Comparison of ENCODE assay signal across 13 mouse cellular contexts in genomic region chr13:83720352-83720751, GRCm38 (mm10).
A peak's percentile ranks its signal among the peaks of the same experiment; 100 is the strongest.
DNase-seq lines count a peak whose midpoint lies in the region; ATAC-seq and TF ChIP-seq lines count a peak whose summit lies in the region.
"Had no signal": no experiment of that assay in that cellular context is flagged by ENCODE, and none has a peak within 500 bp of the region (broad histone marks: within the 10 kb centered on the region; RNA-seq: fewer than 3 reads in every experiment).

No protein-coding gene starts in this region.

- H3K27ac ChIP-seq in left cerebral cortex, adult 2 months = peak overlapping the region; percentile 96
- H3K27ac ChIP-seq in forebrain, embryonic 14.5 days (ENCODE audit: low read depth, low read length) = peak overlapping the region; percentile 100
- H3K27ac ChIP-seq in midbrain, embryonic 10.5 days (replicated peaks) = peak overlapping the region; percentile 84; the same call in 1 of the 2 replicates
- H3K27ac ChIP-seq in olfactory bulb, adult 2 months (ENCODE audit: insufficient read depth, low read depth, low read length) = peak overlapping the region; percentile 100
- H3K27ac ChIP-seq: liver, embryonic 14.5 days; macrophage had no signal

- TF ChIP-seq CTCF in left cerebral cortex, adult 2 months (IDR thresholded peaks at IDR 0.05) = no peak
- TF ChIP-seq CTCF in olfactory bulb, adult 2 months (IDR thresholded peaks at IDR 0.05; ENCODE audit: insufficient read depth, low read depth, low read length) = no peak

- 0 out of 2 replicates have a peak, but pooled peaks cover 3% of the 10 kb centered on the region for H3K36me3 ChIP-seq in forebrain, embryonic 14.5 days (ENCODE audit: control insufficient read depth, insufficient read depth, low read length)
- no peaks in the 10 kb centered on the region for H3K36me3 ChIP-seq in midbrain, embryonic 10.5 days

- peak overlapping the region; percentile 100 for H3K9ac ChIP-seq in forebrain, embryonic 14.5 days (ENCODE audit: low read length)
- H3K9ac ChIP-seq: liver, embryonic 14.5 days had no signal

- no peaks in the 10 kb centered on the region for H3K4me1 ChIP-seq in forebrain, embryonic 14.5 days (ENCODE audit: control insufficient read depth, insufficient read depth, low read length)
- H3K4me1 ChIP-seq in midbrain, embryonic 10.5 days = peaks cover 32% of the 10 kb centered on the region
- H3K4me1 ChIP-seq in olfactory bulb, adult 2 months (ENCODE audit: control insufficient read depth, insufficient read depth, low read length) = no peaks in the 10 kb centered on the region

- 2% methylated on average over 12 of the region's 12 CpGs for WGBS in forebrain, embryonic 14.5 days
- WGBS in midbrain, embryonic 10.5 days = 2% methylated on average over 12 of the region's 12 CpGs
- under 1% methylated on average over 12 of the region's 12 CpGs for WGBS in olfactory bulb, adult 2 months

- H3K4me3 ChIP-seq in left cerebral cortex, adult 2 months = peak overlapping the region; percentile 83
- peak overlapping the region; percentile 78 for H3K4me3 ChIP-seq in forebrain, embryonic 14.5 days (ENCODE audit: low read depth, low read length)
- peak overlapping the region; percentile 58 for H3K4me3 ChIP-seq in midbrain, embryonic 10.5 days
- H3K4me3 ChIP-seq in olfactory bulb, adult 2 months (ENCODE audit: insufficient read depth, low read depth, low read length) = peak overlapping the region; percentile 96; the same call in 1 of the 2 replicates

- no peaks in the 10 kb centered on the region for H3K27me3 ChIP-seq in forebrain, embryonic 14.5 days (replicated peaks; ENCODE audit: control insufficient read depth, insufficient read depth, low read length)
- peaks cover 100% of the 10 kb centered on the region for H3K27me3 ChIP-seq in midbrain, embryonic 10.5 days (ENCODE audit: low read depth, poor library complexity, severe bottlenecking)

- intact Hi-C loops in left cerebral cortex, adult 2 months (cut with DNase I) = loop anchor here (5.0 to 10.0 kb wide), 3 partner anchors 596 to 1773 kb away; no protein-coding TSS in a partner anchor
- intact Hi-C loops in left cerebral cortex, postnatal 4 days (cut with DNase I) = loop anchor here (5.0 to 10.0 kb wide), 2 partner anchors 193 to 844 kb away; no protein-coding TSS in a partner anchor

- DNase-seq in left cerebral cortex, adult 2 months (ENCODE audit: extremely low spot score in 1 of 2, low spot score in 2 of 2) = no peak
- DNase-seq in left cerebral cortex, postnatal 4 days = no peak
- DNase-seq in forebrain, embryonic 14.5 days (ENCODE audit: low spot score) = peak; percentile 65
- DNase-seq in midbrain, embryonic 10.5 days (ENCODE audit: low spot score) = no peak
- DNase-seq in layer of hippocampus, postnatal 36 days = no peak
- DNase-seq in adrenal gland, postnatal 10 days = no peak
- DNase-seq: adrenal gland, postnatal 36 days; kidney, postnatal 14 days; thymus, adult 2 months had no signal

- peak overlapping the region; percentile 86 for H3K4me2 ChIP-seq in forebrain, embryonic 14.5 days (ENCODE audit: low read length)

- no peaks in the 10 kb centered on the region for H3K9me3 ChIP-seq in forebrain, embryonic 14.5 days (replicated peaks; ENCODE audit: control insufficient read depth, low read length)
- no peaks in the 10 kb centered on the region for H3K9me3 ChIP-seq in midbrain, embryonic 10.5 days (replicated peaks)

- ATAC-seq in forebrain, embryonic 14.5 days = no peak
- no peak for ATAC-seq in CD4-positive, CD25-positive, alpha-beta regulatory T cell, adult 4 months

- no peak for TF ChIP-seq POLR2A in olfactory bulb, adult 2 months (IDR thresholded peaks at IDR 0.05; ENCODE audit: insufficient read depth, low read depth, low read length)
